ENCODE assay signal across 22 mouse cellular contexts in the genomic region with DNA sequence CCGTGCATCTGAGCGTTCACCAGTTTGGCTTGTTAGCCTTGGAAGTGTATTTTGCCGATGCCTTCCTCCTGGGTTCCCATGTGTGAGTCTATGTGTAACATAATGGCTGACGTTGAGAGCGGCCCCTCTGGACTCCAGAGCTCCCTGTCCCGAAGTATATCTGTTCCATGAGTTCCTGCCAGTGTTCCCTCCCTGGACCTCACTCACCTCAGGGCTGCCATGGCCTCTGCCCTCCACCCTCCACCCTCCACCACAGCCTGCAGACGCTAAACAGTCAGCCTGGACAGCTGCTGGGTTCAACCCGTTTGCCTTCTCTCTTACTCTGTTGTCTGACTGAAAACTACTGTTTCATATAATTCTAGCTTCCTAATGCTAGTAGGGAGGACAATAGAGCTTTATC.
"Had no signal": no experiment of that assay in that cellular context is flagged by ENCODE, and none has a peak within 500 bp of the region (broad histone marks: within the 10 kb centered on the region; RNA-seq: fewer than 3 reads in every experiment).

No protein-coding gene starts in this region.

- H3K9ac ChIP-seq: limb, embryonic 12.5 days; limb, embryonic 15.5 days; lung, embryonic 14.5 days; midbrain, embryonic 13.5 days; neural tube, embryonic 12.5 days; neural tube, embryonic 15.5 days; stomach, embryonic 15.5 days had no signal

- H3K9me3 ChIP-seq: limb, embryonic 12.5 days; limb, embryonic 15.5 days; midbrain, embryonic 13.5 days; neural tube, embryonic 12.5 days; neural tube, embryonic 15.5 days; stomach, embryonic 15.5 days had no signal

- H3K27me3 ChIP-seq: limb, embryonic 12.5 days; limb, embryonic 15.5 days; midbrain, embryonic 13.5 days; neural tube, embryonic 12.5 days; neural tube, embryonic 15.5 days; stomach, embryonic 15.5 days had no signal

- H3K4me3 ChIP-seq: left cerebral cortex, adult 2 months; limb, embryonic 12.5 days; limb, embryonic 15.5 days; midbrain, embryonic 13.5 days; neural tube, embryonic 12.5 days; neural tube, embryonic 15.5 days; stomach, embryonic 15.5 days had no signal

- ATAC-seq: intestine, postnatal 0 days; midbrain, embryonic 13.5 days had no signal

- H3K27ac ChIP-seq: kidney, postnatal 0 days; left cerebral cortex, adult 2 months; limb, embryonic 12.5 days; limb, embryonic 15.5 days; macrophage; midbrain, embryonic 13.5 days; neural tube, embryonic 12.5 days; neural tube, embryonic 15.5 days; stomach, embryonic 15.5 days had no signal

- DNase-seq: kidney, adult 2 months; kidney, postnatal 25 days; layer of hippocampus, postnatal 36 days; left cerebral cortex, postnatal 4 days; lung, embryonic 14.5 days; lung, postnatal 14 days; right cerebral cortex, adult 18-20 months; right cerebral cortex, postnatal 14 days; right cerebral cortex, postnatal 4 days; spleen, adult 18-20 months; thymus, adult 18-20 months; thymus, postnatal 4 days had no signal

- H3K4me1 ChIP-seq: limb, embryonic 12.5 days; limb, embryonic 15.5 days; midbrain, embryonic 13.5 days; neural tube, embryonic 12.5 days; neural tube, embryonic 15.5 days; stomach, embryonic 15.5 days had no signal

- H3K4me2 ChIP-seq: limb, embryonic 12.5 days; limb, embryonic 15.5 days; lung, embryonic 14.5 days; midbrain, embryonic 13.5 days; neural tube, embryonic 12.5 days; neural tube, embryonic 15.5 days; stomach, embryonic 15.5 days had no signal
